Mouse (Mus musculus): Measurements from ENCODE around the gene Itga6.

GRCm38 (mm10) chr2:71786060-71786459 lies 40.6 kb downstream of the Itga6 start:
- no peak for TF ChIP-seq POLR2A (IDR thresholded peaks at IDR 0.05; ENCODE audit: low read depth, low read length)
- no peak for TF ChIP-seq CTCF (IDR thresholded peaks at IDR 0.05; ENCODE audit: extremely low read depth, insufficient read depth, insufficient read length, insufficient replicate concordance)
